Mouse (Mus musculus) liver, embryonic 18 days (tissue): ENCODE measurements around the gene U90926. TPM values are rescaled to one million over a fixed set of nuclear protein-coding genes. Genes with fewer than 3 reads are reported as not detected.

ENCODE experiments used
- polyA plus RNA-seq: library from polyadenylated mRNA; depleted of rRNA; stranded (reverse); fragments of >200 nt; gene quantifications from 2 replicates; pipeline ENCODE4 v1.2.3, GENCODE M21; 2012; rRNA removed

Gene U90926
- not detected in 2 replicates for polyA plus RNA-seq

DNA sequence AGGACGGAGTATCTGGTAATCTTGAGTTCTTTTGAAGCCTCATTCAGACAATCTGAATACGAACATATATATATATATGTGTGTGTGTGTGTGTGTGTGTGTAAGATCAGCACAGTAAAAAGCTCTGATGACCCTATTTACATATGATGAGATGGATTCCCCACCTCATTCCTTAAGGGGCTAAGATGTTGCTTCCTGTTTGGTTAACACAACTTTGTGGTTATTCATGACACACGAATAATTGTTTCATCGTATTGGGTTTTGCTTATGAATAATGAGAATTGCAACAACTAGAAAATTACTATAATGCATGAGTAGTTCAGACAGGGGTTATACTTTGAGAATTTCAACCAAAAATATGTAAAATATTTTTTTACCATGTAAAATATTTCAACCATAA, at the start of gene U90926:
Gene U90926 (minus strand): TSS at position 101 of the 400 bp plus-strand sequence.

DNA sequence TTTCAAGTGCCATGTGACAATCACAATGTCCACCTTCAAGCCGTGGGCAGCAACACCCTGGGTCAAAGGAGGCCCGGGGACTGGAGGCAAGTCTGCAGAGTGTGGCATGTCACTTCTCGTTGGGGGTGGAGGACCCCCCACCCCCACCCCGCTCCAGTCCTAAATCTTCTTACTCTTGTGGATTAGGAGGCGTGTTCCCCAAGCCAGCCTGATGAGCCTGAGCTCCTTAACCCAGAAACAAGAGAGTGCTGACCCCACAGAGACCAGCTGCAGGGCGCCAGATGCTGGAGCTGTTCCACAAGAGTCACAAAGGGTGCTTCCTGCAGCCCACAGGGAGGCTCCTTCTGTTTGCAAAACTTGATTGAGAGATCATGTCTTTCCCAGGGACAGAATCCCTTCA, 41.0 kb upstream of the U90926 start, which contains the start of gene Ppef2:
Gene Ppef2 (minus strand): TSS at position 61 of the 400 bp plus-strand sequence.

Other genes starting within 250 kb of the U90926 start
- gene Odaph, start 227.9 kb downstream of the U90926 start, polyA plus RNA-seq: not detected in 2 replicates
- 0.59 and 0.79 TPM in 2 replicates for gene Cdkl2, start 171.5 kb downstream of the U90926 start, polyA plus RNA-seq
- gene G3bp2, start 131.7 kb downstream of the U90926 start, polyA plus RNA-seq: 15.7 and 16.0 TPM in 2 replicates
- 19.6 and 20.2 TPM in 2 replicates for gene Uso1, start 77.5 kb downstream of the U90926 start, polyA plus RNA-seq
- gene Ppef2, start 40.9 kb upstream of the U90926 start, polyA plus RNA-seq: 0.12 and 0.30 TPM in 2 replicates
- 6.8 TPM in 2 replicates for gene Naaa, start 62.8 kb upstream of the U90926 start, polyA plus RNA-seq
- gene Sdad1, start 95.1 kb upstream of the U90926 start, polyA plus RNA-seq: 7.3 and 8.0 TPM in 2 replicates
- 0.21 and 1.6 TPM in 2 replicates for gene Cxcl9, start 112.7 kb upstream of the U90926 start, polyA plus RNA-seq
- gene Art3, start 116.4 kb upstream of the U90926 start, polyA plus RNA-seq: 0.78 and 1.2 TPM in 2 replicates
- 12.1 and 17.6 TPM in 2 replicates for gene Cxcl10, start 133.5 kb upstream of the U90926 start, polyA plus RNA-seq
- 13.8 and 14.5 TPM in 2 replicates for gene Nup54, start 219.8 kb upstream of the U90926 start, polyA plus RNA-seq